In genomic region chrX:159963925-159964324, GRCm38 (mm10) we compare ENCODE assay signal across 10 mouse cellular contexts. TPM values are rescaled to one million over a fixed set of nuclear protein-coding genes. Genes with fewer than 3 reads are reported as not detected.
DNase-seq lines count a peak whose midpoint lies in the region; ATAC-seq and TF ChIP-seq lines count a peak whose summit lies in the region.
"Had no signal": no experiment of that assay in that cellular context is flagged by ENCODE, and none has a peak within 500 bp of the region (broad histone marks: within the 10 kb centered on the region; RNA-seq: fewer than 3 reads in every experiment).

No protein-coding gene starts in this region.

- no peak for DNase-seq in frontal cortex, postnatal 14 days (ENCODE audit: low spot score in 2 of 2)
- DNase-seq in adipocyte (ENCODE audit: low spot score) (peak; percentile 3), MN1 (ENCODE audit: low spot score) (no peak)
- peak; percentile 89 for DNase-seq in cerebellum, adult 9-10 months
- DNase-seq in layer of hippocampus, adult 9-11 months: peak; percentile 58
- no peak for DNase-seq in urinary bladder, postnatal 25 days (ENCODE audit: low spot score)
- no peak for DNase-seq in lung, adult 2 months

- no peak overlapping the region for H3K4me3 ChIP-seq in lung, adult 2 months (replicated peaks; ENCODE audit: extremely low read depth, low read depth, low read length)
- H3K4me3 ChIP-seq: embryonic facial prominence, embryonic 15.5 days; liver, embryonic 15.5 days had no signal

- peak; percentile 72 for ATAC-seq in frontal cortex, adult (ENCODE audit: low TSS enrichment)

- 84% methylated on average over 9 of the region's 9 CpGs for WGBS in lung, adult 2 months

- H3K4me1 ChIP-seq in lung, adult 2 months (ENCODE audit: control insufficient read depth, insufficient read depth, low read length): no peaks in the 10 kb centered on the region
- H3K4me1 ChIP-seq: embryonic facial prominence, embryonic 15.5 days; liver, embryonic 15.5 days had no signal

- no peak for TF ChIP-seq POLR2A in lung, adult 2 months (IDR thresholded peaks at IDR 0.05; ENCODE audit: borderline replicate concordance, extremely low read depth, low read depth, low read length)

- no peak for TF ChIP-seq CTCF in lung, adult 2 months (IDR thresholded peaks at IDR 0.05; ENCODE audit: insufficient read depth, low read length)

RNA-seq across cellular contexts. Expression of gene Map3k15, which starts 24.3 kb away (rescaled TPM):
- 0.77 and 1.2 TPM in 2 replicates for polyA plus RNA-seq in lung, adult 2 months (2012; rRNA removed)

Comparison
In these comparisons a context has a peak if more than half of its experiments do, and no peak if none do; other contexts are left out.
1. DNase-seq: peak in adipocyte (single experiment), cerebellum, adult 9-10 months (single experiment) and layer of hippocampus, adult 9-11 months (single experiment); none in frontal cortex, postnatal 14 days (0 of 2), urinary bladder, postnatal 25 days (single experiment), lung, adult 2 months (single experiment) and MN1 (single experiment).